8 mouse cellular contexts compared by ENCODE assay signal in genomic region chr15:83664722-83665121, GRCm38 (mm10).
DNase-seq lines count a peak whose midpoint lies in the region; ATAC-seq and TF ChIP-seq lines count a peak whose summit lies in the region.

No protein-coding gene starts in this region.

- TF ChIP-seq POLR2A in bone marrow macrophage, adult 2 months (IDR thresholded peaks at IDR 0.05; ENCODE audit: borderline replicate concordance, low read depth, low read length): no peak

- H3K9me3 ChIP-seq in hindbrain, embryonic 10.5 days: no peaks in the 10 kb centered on the region
- no peaks in the 10 kb centered on the region for H3K9me3 ChIP-seq in hindbrain, embryonic 13.5 days
- no peaks in the 10 kb centered on the region for H3K9me3 ChIP-seq in hindbrain, embryonic 14.5 days (ENCODE audit: control insufficient read depth, low read length)

- H3K9ac ChIP-seq in hindbrain, embryonic 13.5 days: no peak overlapping the region
- no peak overlapping the region for H3K9ac ChIP-seq in hindbrain, embryonic 14.5 days

- peak; percentile 52 for DNase-seq in hindbrain, embryonic 10.5 days (ENCODE audit: low spot score)
- peak; percentile 49 for DNase-seq in fibroblast of lung, adult 2 months (ENCODE audit: low read depth)
- DNase-seq in hindbrain, embryonic 14.5 days (ENCODE audit: low spot score): peak; percentile 55
- peak; percentile 49 for DNase-seq in left cerebral cortex, postnatal 14 days (ENCODE audit: low spot score in 2 of 2)
- DNase-seq in ovary, postnatal 14 days (ENCODE audit: low spot score): peak; percentile 58
- DNase-seq in B cell, adult 2 months: no peak

- H3K4me2 ChIP-seq in hindbrain, embryonic 13.5 days: no peak overlapping the region
- no peak overlapping the region for H3K4me2 ChIP-seq in hindbrain, embryonic 14.5 days (replicated peaks)

- H3K4me3 ChIP-seq in hindbrain, embryonic 10.5 days: no peak overlapping the region
- H3K4me3 ChIP-seq in hindbrain, embryonic 13.5 days: no peak overlapping the region
- H3K4me3 ChIP-seq in bone marrow macrophage, adult 2 months (ENCODE audit: insufficient read depth, low read length): no peak overlapping the region
- no peak overlapping the region for H3K4me3 ChIP-seq in hindbrain, embryonic 14.5 days (replicated peaks; ENCODE audit: low read length)

- no peak overlapping the region for H3K27ac ChIP-seq in hindbrain, embryonic 10.5 days
- no peak overlapping the region for H3K27ac ChIP-seq in hindbrain, embryonic 13.5 days
- H3K27ac ChIP-seq in bone marrow macrophage, adult 2 months (ENCODE audit: insufficient read depth, low read depth, low read length): no peak overlapping the region
- H3K27ac ChIP-seq in hindbrain, embryonic 14.5 days: no peak overlapping the region

- WGBS in hindbrain, embryonic 10.5 days: 54% methylated on average over 5 of the region's 5 CpGs
- 57% methylated on average over 5 of the region's 5 CpGs for WGBS in hindbrain, embryonic 13.5 days
- 53% methylated on average over 5 of the region's 5 CpGs for WGBS in hindbrain, embryonic 14.5 days

- H3K4me1 ChIP-seq in hindbrain, embryonic 10.5 days (replicated peaks): peaks cover 93% of the 10 kb centered on the region
- H3K4me1 ChIP-seq in hindbrain, embryonic 13.5 days (replicated peaks): peaks cover 40% of the 10 kb centered on the region
- H3K4me1 ChIP-seq in bone marrow macrophage, adult 2 months (ENCODE audit: control insufficient read depth, insufficient read depth, low read length): no peaks in the 10 kb centered on the region
- no peaks in the 10 kb centered on the region for H3K4me1 ChIP-seq in hindbrain, embryonic 14.5 days (replicated peaks; ENCODE audit: control insufficient read depth, insufficient read depth, low read length)

- 0 out of 2 replicates have a peak, but pooled peaks have one; percentile 24 for TF ChIP-seq CTCF in bone marrow macrophage, adult 2 months (IDR thresholded peaks at IDR 0.05; ENCODE audit: low read depth, low read length)

- H3K36me3 ChIP-seq in hindbrain, embryonic 10.5 days: peaks cover 30% of the 10 kb centered on the region; the same call in 1 of the 2 replicates
- H3K36me3 ChIP-seq in hindbrain, embryonic 13.5 days: no peaks in the 10 kb centered on the region
- no peaks in the 10 kb centered on the region for H3K36me3 ChIP-seq in hindbrain, embryonic 14.5 days (replicated peaks; ENCODE audit: control insufficient read depth, insufficient read depth)

- intact Hi-C loops in left cerebral cortex, postnatal 14 days (cut with DNase I): loop anchor here (5.0 kb wide), 1 partner anchor 63 kb away; the partner anchor contains the start of gene Scube1

- peaks cover 7% of the 10 kb centered on the region; the same call in 1 of the 2 replicates for H3K27me3 ChIP-seq in hindbrain, embryonic 10.5 days (ENCODE audit: insufficient read depth, poor library complexity, severe bottlenecking)
- H3K27me3 ChIP-seq in hindbrain, embryonic 13.5 days: no peaks in the 10 kb centered on the region
- H3K27me3 ChIP-seq in hindbrain, embryonic 14.5 days (ENCODE audit: control insufficient read depth, insufficient read depth, low read length): no peaks in the 10 kb centered on the region

- no peak for ATAC-seq in hindbrain, embryonic 13.5 days (ENCODE audit: low FRiP score)
- 0 out of 2 replicates have a peak, but pooled peaks have one; percentile 31 for ATAC-seq in hindbrain, embryonic 14.5 days (ENCODE audit: low FRiP score)

Comparison
In these comparisons a context has a peak if more than half of its experiments do, and no peak if none do; other contexts are left out.
1. DNase-seq: peak in hindbrain, embryonic 10.5 days (single experiment), fibroblast of lung, adult 2 months (single experiment), hindbrain, embryonic 14.5 days (single experiment), left cerebral cortex, postnatal 14 days (2 of 2) and ovary, postnatal 14 days (single experiment); none in B cell, adult 2 months (0 of 2).